Mouse (Mus musculus) mouse trophoblast stem cell (cell line): ENCODE measurements around the gene Zcchc14.

Experiments
- in situ Hi-C, 2 experiments: fragments of 300-500 bp; cut with MseI, MboI; formaldehyde crosslinking; loops; 2 replicates in 1 of 2; 3 replicates in 1 of 2; pipeline ENCODE4 v1.15.1; 2025

Gene Zcchc14

GRCm38 (mm10) chr8:121589205-121589726 is 63.4 kb downstream of the Zcchc14 start:
- in situ Hi-C loops = no loop called here

- in situ Hi-C loops = no loop called here
These were observed 64.0 kb downstream of the Zcchc14 start for GRCm38 (mm10) chr8:121588750-121589149.

GRCm38 (mm10) chr8:121585159-121585825 is 67.4 kb downstream of the Zcchc14 start:
- in situ Hi-C loops = no loop called here

- in situ Hi-C loops = no loop called here
These were observed 68.0 kb downstream of the Zcchc14 start for GRCm38 (mm10) chr8:121584730-121585129.

GRCm38 (mm10) chr8:121583653-121584052 is 69.0 kb downstream of the Zcchc14 start:
- in situ Hi-C loops = no loop called here

GRCm38 (mm10) chr8:121580465-121580864 is 72.2 kb downstream of the Zcchc14 start:
- in situ Hi-C loops = no loop called here

GRCm38 (mm10) chr8:121578676-121579451 is 73.8 kb downstream of the Zcchc14 start, which contains the start of gene Fbxo31:
Gene Fbxo31 (minus strand): TSS chr8:121578806.
- in situ Hi-C loops = no loop called here

GRCm38 (mm10) chr8:121577751-121578675 is 74.7 kb downstream of the Zcchc14 start:
- in situ Hi-C loops = no loop called here

- in situ Hi-C loops = no loop called here
These were observed 77.0 kb downstream of the Zcchc14 start for GRCm38 (mm10) chr8:121575661-121576060.

- in situ Hi-C loops = no loop called here
These were observed 79.4 kb downstream of the Zcchc14 start for GRCm38 (mm10) chr8:121573275-121573674.

- in situ Hi-C loops = no loop called here
These were observed 80.6 kb downstream of the Zcchc14 start for GRCm38 (mm10) chr8:121572121-121572520.

- in situ Hi-C loops = no loop called here
These were observed 81.9 kb downstream of the Zcchc14 start for GRCm38 (mm10) chr8:121570801-121571200.

- in situ Hi-C loops = no loop called here
These were observed 82.4 kb downstream of the Zcchc14 start for GRCm38 (mm10) chr8:121570335-121570734.

GRCm38 (mm10) chr8:121568321-121568720 is 84.4 kb downstream of the Zcchc14 start:
- in situ Hi-C loops = no loop called here

- in situ Hi-C loops = no loop called here
These were observed 89.0 kb downstream of the Zcchc14 start for GRCm38 (mm10) chr8:121563701-121564100.

GRCm38 (mm10) chr8:121562941-121563351 is 89.8 kb downstream of the Zcchc14 start:
- in situ Hi-C loops = no loop called here

GRCm38 (mm10) chr8:121561636-121562345 is 90.9 kb downstream of the Zcchc14 start:
- in situ Hi-C loops = no loop called here

- in situ Hi-C loops = no loop called here
These were observed 92.1 kb downstream of the Zcchc14 start for GRCm38 (mm10) chr8:121560432-121561100.

GRCm38 (mm10) chr8:121559801-121560200 is 92.9 kb downstream of the Zcchc14 start:
- in situ Hi-C loops = no loop called here

- in situ Hi-C loops = no loop called here
These were observed 94.2 kb downstream of the Zcchc14 start for GRCm38 (mm10) chr8:121558538-121558937.
